Mouse (Mus musculus): ENCODE results near the gene Nt5c2. TPM values are rescaled to one million over a fixed set of nuclear protein-coding genes. Genes with fewer than 3 reads are reported as not detected.

Gene Nt5c2
- total RNA-seq, 2 experiments from 2014 or later = 69.8 to 84.2 TPM

GRCm38 (mm10) chr19:46878346-46878745, 136.6 kb downstream of the Nt5c2 start:
- peak; percentile 68 to 76 for DNase-seq

DNA sequence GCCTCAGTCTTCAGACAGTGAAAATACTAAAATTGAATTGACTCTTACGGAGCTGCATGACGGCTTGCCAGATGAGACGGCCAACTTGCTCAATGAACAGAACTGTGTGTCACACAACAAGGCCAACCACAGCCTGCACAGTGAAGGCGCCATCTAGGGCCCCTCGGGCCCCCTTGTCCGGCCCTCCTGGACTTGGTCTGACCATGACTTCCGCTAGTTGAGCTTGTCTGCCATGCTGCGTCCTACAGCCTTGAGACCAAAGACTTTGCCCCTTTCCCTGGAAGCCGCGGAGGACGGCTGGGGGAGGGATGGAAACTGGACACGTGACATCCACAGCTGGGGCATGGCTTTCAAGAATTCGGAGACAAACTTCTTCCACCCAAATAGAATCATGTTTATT, 137.1 kb downstream of the Nt5c2 start:
- DNase-seq = no peak

GRCm38 (mm10) chr19:46875790-46876189, 139.2 kb downstream of the Nt5c2 start:
- peak; percentile 81 to 83 for DNase-seq

- DNase-seq = no peak
Measured at GRCm38 (mm10) chr19:46873924-46874323, 141.0 kb downstream of the Nt5c2 start.

GRCm38 (mm10) chr19:46871651-46872050, 143.3 kb downstream of the Nt5c2 start:
- DNase-seq = no peak

DNA sequence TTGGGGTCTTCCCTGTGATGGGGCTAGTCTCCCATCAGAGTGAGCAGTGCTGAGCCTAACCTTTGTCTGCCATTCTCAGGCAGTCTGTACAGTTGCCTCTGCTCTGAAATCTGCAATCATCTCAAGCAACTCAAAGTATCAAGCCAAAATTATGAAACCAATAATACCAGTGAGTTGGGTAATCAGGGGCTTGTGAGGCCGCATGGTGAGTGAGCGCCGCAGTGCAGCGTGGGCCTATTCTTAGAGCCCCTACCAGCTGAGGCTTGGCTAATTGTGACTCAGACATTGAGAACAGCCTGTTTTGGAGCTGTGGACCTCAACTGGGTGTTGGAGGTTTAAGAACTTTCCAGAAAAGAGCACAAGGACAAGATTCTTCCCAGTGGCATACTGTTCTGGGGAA, 143.9 kb downstream of the Nt5c2 start:
- DNase-seq = no peak

DNA sequence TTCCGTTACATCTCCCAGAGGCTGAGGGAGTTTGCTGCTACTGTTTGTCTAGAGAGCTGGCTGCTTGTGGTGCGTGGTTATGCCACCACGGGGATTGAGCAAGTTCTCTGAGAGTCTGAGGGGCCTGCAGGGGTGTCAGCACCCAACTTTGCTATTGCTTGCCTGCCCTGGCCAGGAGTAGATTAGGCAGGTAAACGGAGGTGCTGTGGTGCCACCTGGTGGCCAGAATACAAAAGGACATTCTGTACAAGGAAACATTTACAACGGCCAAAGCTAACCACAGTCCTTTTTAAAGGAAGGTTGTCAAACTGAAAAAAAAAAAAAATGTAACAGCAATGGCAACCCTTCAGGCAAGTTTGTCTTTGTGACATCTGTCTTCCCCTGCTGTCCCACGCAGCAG, 145.4 kb downstream of the Nt5c2 start:
- peak; percentile 72 to 78 for DNase-seq

DNA sequence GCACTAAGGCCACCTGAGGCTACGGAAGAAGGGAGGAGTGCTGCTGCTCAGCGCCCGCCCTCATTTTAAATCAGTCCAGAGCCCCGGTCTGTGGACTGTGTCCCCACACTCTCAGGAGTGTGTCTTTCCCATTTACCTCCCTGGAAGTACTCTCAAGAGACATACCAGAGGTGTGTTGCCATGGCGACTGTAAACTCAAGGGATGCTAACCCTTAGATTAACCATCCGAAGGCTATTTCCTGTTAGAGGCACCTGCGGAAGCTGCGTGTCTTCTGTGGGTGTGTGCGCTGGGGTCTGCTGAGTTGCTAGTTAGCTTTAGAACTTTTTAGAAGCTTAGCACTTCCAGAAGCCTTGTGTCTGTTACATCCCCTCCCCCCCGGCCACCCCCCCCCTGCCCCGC, 145.9 kb downstream of the Nt5c2 start:
- DNase-seq = no peak

DNA sequence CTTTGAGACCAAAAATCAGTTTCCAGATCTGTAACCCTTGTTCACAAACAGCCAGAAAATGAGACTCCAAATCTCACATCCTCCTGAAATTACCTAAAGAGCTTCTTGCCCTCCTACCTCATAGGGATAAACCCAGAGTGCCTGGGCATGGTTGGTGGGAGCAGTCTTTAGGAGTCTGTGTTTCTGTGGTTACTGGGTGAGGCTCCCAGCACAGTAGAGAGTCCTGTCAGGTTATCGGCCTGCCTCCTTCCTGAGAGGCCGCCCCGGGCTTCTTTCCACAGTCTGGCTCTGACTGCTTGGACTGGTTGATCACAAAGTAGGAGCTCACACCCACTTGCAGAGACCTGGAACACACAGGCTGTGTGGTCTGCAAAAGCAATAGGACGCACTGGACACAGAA, 149.6 kb downstream of the Nt5c2 start:
- no peak for DNase-seq

GRCm38 (mm10) chr19:46864731-46865331, 150.1 kb downstream of the Nt5c2 start:
- no peak for DNase-seq

- no peak for DNase-seq
Measured at GRCm38 (mm10) chr19:46864079-46864478, 150.9 kb downstream of the Nt5c2 start.

DNA sequence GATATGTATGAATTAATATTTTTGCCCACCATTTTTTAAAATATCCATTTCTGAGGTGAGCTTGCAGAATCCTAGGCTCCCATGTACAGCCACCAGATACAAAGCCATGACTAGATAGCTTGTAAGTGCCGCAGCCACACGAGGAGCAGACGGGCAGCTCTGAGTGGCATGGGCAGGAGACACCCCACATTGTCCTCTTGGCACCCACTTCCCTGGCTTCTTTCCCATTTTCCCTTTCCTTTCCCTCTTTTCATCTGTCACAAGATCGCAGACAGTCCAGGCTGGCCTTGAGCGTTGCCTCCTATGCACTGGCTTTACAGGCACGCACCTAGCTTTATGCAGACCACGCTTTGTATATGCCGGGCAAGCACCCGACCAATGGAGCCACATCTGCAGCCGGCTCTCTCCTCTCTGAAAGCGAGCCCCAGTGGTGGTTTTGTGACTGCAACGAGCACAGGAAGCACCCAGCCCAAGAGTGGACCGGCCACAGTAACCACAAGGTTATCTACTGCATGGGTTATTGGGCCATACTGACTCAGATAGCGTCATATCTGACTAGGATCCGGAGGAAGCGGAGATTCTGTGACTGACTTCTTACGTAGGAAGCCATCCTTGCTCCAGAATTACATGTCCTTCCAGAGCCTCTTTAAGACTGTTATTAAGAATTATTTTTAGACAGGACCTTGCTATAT, 151.6 kb downstream of the Nt5c2 start:
- no peak for DNase-seq

GRCm38 (mm10) chr19:46862556-46862955, 152.4 kb downstream of the Nt5c2 start:
- no peak for DNase-seq

DNA sequence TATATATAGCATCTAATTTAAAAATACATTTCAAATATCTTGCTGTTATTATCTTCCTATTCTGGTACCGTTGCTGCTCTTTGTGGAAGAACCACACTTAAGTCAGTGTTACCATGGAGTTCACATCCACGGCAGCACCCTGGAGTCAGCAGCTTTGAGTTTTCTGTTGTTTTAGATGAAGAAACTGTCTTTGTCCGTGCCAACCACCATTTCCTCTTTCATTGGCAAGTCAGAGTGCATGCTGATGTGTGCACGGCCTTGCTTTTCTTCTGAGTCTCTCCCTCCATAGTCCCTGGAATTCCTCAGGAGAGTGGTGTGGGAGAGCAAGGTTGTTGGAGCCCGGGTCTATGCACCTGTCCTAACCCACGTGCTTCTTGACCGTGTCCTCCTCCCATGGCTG, 156.8 kb downstream of the Nt5c2 start:
- DNase-seq = no peak

DNA sequence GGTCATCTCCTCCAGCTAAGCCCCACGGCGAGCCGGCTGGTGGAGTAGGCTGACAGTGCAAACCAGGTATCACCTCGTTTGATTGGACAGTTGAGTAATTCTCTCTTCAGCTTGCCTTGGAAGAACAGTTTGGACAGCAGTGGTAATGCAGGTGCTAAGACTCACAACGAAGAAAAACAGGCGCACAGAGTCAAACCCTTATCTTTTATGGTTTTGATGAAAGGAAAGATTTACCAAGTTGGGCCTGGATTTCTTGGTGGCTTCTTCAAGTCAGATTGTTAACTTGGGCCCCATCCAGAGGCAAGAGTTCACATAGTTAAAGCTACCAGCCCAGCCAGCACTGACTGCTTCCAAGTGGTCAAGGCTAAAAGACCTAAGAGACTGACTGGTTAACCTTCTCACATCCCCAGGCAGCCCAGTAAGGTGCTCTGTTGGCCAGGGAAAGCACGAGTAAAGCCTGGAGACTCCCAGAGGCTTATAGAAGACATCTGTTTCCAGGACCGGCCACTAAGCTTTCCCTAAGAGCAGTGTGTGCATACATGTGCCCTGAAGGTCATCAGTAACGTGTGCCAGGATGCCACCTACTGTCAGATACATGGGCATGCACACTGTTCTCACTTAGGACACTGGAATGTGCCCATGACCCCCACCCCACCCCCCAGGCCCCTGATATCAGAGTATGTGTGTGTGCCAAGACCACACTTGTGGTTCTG, 157.5 kb downstream of the Nt5c2 start:
- no peak for DNase-seq

GRCm38 (mm10) chr19:46856780-46857179, 158.2 kb downstream of the Nt5c2 start:
- DNase-seq = no peak

DNA sequence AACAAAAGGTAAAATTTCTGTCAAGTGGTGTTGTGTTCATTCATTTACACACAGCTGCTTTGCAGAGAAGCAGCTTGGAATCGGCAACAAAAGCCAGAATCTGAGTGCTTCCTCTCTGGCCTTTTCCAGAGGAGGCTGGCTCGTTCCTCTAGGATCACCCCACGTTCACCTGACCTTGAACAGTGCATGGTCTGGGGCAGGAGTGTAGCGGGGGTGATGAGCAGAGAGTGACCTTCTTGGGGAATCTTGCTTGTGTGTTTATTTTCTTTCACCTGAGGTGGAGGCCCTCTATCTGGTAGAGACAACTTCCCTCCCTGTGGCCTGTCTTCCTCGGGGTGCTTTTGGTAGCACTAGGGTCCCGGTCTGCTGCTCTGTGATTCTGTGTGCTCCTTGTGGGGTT, 158.7 kb downstream of the Nt5c2 start:
- DNase-seq = no peak

DNA sequence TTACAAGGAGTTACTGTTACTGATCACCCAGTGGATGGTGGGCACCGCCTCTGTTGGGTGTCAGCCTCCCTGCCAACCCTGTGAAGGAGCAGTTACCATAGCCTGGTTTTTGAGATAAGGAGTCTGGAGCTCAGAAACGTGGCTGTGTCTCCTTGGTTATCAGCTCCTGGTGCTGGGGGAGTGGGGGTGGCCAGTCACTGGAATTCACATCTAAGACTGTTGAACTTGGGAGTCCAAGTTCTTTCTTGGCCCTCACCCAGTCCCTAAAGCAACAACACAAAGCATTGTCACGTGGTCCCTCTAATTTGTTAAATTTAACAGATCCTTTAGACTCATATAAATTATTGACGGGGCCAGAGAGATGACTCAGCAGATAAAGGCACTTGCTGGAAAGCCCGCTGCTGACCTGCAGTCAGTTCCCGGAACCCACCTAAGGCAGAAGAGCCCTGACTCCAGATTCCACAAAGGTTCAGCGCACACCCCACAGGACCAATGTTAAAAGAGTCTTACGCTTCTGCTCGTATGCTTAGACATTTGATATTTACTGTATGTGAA, 165.4 kb downstream of the Nt5c2 start:
- DNase-seq = no peak

DNA sequence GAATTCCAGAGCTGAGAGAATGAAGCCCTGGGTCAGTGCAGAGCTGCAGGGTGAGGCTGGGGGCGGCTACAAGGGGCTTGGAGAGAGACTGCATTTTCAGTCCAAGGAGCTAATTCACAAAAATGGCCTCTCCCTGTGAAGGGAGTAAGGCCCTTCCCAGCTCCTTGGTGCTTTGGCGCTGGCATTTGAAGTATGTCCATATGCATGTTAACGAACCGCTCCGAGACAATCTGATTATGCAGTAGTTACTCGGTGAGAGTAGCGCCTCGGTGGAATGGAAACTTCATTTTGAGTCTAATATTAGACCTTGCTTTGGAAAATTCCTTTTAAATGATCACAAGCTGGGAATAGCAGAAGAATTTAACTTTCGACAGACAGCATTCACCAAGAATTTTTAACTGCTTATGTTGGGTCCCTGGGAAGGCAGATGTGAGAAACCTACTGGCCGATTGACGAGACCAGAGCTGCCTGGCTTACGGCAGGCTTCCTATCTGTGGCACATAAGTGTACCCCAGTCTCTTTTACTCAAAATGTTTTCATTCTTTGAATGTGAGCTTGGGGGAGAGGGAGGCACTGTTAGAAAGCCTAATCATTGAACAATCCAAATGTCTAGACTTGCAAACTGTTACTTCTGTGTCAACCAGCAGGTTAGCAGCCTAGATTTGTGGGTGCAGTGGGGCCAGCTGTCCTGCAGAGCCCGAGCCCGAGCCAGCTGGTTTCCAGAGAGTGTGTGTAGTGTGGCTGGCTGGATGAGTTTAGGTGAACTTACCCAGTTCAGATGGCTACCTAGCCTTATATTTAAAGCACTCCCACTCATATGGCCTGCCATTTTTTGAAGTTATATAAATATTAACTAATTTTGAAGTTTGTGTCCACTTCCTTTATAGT, 166.3 kb downstream of the Nt5c2 start:
- no peak for DNase-seq

GRCm38 (mm10) chr19:46846459-46846858, 168.5 kb downstream of the Nt5c2 start:
- DNase-seq = no peak

GRCm38 (mm10) chr19:46846056-46846455, 168.9 kb downstream of the Nt5c2 start:
- no peak for DNase-seq

DNA sequence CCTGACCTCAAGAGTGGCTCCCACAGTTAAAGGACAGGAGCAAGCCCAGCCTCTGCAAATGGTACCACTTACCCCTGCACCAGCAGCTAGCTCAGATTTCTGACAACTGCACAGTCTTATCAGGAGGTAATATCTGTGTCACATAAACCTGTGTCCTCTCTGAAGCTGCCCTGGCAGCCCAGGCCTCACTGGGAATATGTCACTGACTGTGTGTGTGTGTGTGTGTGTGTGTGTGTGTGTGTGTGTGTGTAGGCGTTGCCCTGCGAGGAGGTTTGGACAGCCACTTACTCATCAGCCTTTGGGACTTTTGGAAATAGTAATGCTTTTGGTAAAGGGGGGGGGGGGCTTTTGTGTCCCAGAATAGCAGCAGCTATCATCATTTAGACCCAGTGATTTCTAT, 171.9 kb downstream of the Nt5c2 start:
- DNase-seq = no peak

DNA sequence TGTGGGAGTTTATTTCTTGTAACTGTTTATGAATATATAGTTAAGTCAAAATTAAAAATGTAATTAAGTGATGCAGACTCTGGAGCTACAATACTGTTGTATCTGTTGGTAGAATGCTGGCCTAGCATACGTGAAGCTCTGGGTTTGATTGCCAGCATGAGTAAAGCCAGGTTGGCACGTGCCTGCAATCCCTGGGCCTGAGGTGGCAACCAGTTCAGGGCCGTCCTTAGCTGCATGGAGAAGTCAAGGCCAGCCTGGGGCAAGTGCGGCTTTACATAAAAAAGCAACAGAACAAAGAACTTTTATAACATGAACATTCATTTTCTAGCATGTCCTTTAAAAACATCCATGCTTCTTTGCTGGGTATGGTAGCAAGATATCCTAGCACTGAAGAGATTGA, 173.9 kb downstream of the Nt5c2 start:
- DNase-seq = no peak
